Mouse (Mus musculus): ENCODE data around the gene Kcmf1.

DNA sequence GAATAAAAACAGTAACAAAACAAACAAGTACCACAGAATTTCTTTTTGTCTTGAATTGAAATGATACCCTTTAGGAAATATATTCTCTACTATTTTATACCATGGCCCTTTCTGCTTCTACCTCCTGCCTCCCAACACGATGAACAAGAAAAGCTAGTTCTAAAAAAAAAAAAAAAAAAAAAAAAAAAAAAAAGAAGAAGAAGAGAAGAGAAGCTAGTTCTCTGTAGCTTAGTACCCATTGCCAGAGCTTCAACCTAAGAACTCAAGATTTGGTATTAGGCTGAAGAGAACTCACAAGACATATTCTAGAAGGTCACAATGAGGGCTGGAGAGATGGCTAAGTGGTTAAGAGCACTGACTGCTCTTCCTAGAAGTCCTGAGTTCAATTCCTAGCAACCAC lies 14.5 kb downstream of the Kcmf1 start:
- no peak for TF ChIP-seq POLR2A (IDR thresholded peaks at IDR 0.05; ENCODE audit: low read depth, low read length)
- no peak for TF ChIP-seq CTCF (IDR thresholded peaks at IDR 0.05; ENCODE audit: extremely low read depth, insufficient read length, insufficient replicate concordance, low read depth, low read length)
